Mouse (Mus musculus): ENCODE data around the gene Slc9b1.

DNA sequence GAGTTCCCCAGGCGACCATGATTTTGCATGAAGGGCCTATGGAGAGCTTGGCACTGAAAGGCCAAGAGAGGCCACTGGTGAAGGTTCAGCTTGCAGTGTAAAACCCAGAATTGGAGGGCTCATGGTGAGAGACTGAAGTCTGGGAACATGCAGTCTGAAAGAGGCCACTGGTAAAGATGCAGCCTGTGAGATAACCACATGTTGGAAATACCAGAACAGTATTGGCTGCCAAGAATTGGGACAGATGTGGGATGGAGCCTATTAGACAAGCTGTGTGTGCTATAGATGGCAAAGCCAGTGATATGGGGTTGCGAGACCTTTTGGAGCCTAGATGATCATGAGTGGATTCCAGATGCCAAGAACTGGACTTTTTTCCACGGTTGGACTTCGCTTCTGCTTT is 32.0 kb downstream of the Slc9b1 start:
- TF ChIP-seq CTCF (IDR thresholded peaks at IDR 0.05; ENCODE audit: low read depth, low read length) (no peak), EP300 (IDR thresholded peaks at IDR 0.05; ENCODE audit: insufficient read depth, low read depth, low read length) (no peak), POLR2A (IDR thresholded peaks at IDR 0.05; ENCODE audit: insufficient read depth, low read length) (no peak)
